Mouse (Mus musculus) gastrocnemius, postnatal 36 days (tissue): ENCODE results near the gene Hoxa5. TPM values are rescaled to one million over a fixed set of nuclear protein-coding genes. Genes with fewer than 3 reads are reported as not detected.

Experiments
- DNase-seq, 2 experiments: peaks; one replicate each; pipeline ENCODE4 v3.0.0; 2022
- intact Hi-C: fragments of 180-260 bp; cut with DNase I; formaldehyde crosslinking; loops from one replicate; pipeline ENCODE4 v1.15.1; 2025
- long read RNA-seq, 2 experiments: library from polyadenylated mRNA; stranded (forward); transcript quantifications; one replicate each; pipeline ENCODE4 v2.0.0; 2021
- total RNA-seq, 2 experiments: library from RNA; stranded (reverse); gene quantifications; 2 replicates each; pipeline ENCODE4 v1.2.3; 2021

The Hoxa5 gene
- total RNA-seq: 1 to 10 TPM; 1.6 to 2.0 TPM
- long read RNA-seq, experiment 1, partial matches to known transcripts: 0 of 1 reads
- long read RNA-seq, experiment 1, other reads (novel, unspliced or antisense): 0 of 1 reads
- long read RNA-seq, experiment 2, partial matches to known transcripts: 0 of 2 reads
- long read RNA-seq, experiment 2, other reads (novel, unspliced or antisense): 2 of 2 reads

- DNase-seq: peak; percentile 65 to 77
- intact Hi-C loops: loop anchor here (5.0 kb wide), 1 partner anchor 202 kb away; no protein-coding TSS in a partner anchor
These were observed at the start of gene Hoxa5 for GRCm38 (mm10) chr6:52204050-52204752. TSS of gene Hoxa5 (minus strand) at chr6:52204587.

- DNase-seq: peak in 1 of 2 experiments; percentile 51
- intact Hi-C loops: no loop called here
These were observed 49.4 kb upstream of the Hoxa5 start for GRCm38 (mm10) chr6:52253511-52254500.

DNA sequence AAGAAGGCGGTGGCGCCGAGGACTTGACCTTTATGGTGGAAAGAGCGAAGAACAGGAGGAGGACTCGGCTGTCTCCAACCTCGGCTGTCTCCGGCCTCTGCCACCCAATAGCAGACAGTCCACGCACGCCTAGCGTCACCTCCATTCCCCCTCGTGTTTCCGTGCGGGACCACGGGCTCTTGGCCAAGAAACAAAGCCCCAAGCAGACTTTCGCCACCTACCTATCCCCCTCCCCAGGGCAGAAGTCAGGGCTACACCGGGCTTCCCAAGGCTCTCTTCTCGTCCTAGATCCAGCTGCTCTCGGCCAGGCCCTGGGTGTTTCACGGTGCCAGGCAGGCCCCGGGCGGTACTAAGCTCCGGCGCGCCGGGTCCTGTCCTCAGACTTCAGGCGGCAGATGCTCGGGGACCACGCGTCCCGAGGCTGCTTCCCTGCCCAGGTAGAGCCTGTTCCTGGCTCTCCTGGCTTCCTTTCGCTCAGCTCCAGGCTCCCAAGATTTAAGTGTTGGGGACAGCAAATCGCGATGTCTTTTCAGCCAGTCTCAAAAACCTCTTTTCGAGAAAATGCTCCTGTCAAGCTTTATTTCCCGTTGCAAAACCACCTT, 48.5 kb upstream of the Hoxa5 start:
- intact Hi-C loops: no loop called here
- no peak for DNase-seq

- no peak for DNase-seq
- intact Hi-C loops: no loop called here
These were observed 47.8 kb upstream of the Hoxa5 start for GRCm38 (mm10) chr6:52252016-52252774.

- intact Hi-C loops: no loop called here
- no peak for DNase-seq
These were observed 46.9 kb upstream of the Hoxa5 start for GRCm38 (mm10) chr6:52251177-52251879.

DNA sequence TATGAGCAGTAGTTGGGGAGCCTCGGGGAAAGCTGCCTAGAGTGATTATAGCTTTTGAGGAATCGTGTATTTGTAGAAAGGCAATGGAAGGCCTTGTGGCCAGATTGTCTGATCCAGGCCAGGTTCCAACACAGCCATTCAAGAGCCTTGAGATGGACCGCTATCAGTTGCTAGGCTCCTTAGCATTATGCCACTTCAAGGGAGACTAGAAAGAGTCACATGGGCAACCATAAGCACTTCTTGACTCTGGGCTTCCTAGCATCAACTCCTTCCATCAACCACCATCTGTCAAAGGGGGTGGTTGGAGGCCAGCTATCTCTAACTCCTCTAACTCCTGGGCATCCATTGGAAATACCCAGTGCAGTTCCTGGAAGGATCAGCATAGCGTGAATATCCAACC, 45.4 kb upstream of the Hoxa5 start:
- intact Hi-C loops: no loop called here

DNA sequence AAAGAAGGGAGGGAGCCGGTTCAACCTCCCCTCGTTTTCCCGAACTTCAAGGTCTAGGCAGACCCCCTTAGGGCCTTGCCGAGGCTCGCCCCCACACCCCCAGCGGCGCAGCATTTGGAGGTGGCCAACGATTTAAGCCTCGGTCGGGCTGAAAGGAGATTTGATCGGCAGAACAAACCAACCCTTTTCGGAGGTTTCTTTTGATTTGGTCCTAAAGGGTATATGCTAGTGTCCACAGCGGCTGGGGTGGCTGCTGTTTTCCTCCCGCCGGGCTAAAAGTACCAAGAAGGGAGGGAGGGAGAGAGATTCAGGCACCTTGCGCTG, 45.0 kb upstream of the Hoxa5 start:
- DNase-seq: no peak
- intact Hi-C loops: no loop called here

More for the DNA sequence above, 45.4 kb upstream of the Hoxa5 start:
- DNase-seq: no peak

GRCm38 (mm10) chr6:52248638-52249414, 44.4 kb upstream of the Hoxa5 start:
- intact Hi-C loops: no loop called here
- no peak for DNase-seq

DNA sequence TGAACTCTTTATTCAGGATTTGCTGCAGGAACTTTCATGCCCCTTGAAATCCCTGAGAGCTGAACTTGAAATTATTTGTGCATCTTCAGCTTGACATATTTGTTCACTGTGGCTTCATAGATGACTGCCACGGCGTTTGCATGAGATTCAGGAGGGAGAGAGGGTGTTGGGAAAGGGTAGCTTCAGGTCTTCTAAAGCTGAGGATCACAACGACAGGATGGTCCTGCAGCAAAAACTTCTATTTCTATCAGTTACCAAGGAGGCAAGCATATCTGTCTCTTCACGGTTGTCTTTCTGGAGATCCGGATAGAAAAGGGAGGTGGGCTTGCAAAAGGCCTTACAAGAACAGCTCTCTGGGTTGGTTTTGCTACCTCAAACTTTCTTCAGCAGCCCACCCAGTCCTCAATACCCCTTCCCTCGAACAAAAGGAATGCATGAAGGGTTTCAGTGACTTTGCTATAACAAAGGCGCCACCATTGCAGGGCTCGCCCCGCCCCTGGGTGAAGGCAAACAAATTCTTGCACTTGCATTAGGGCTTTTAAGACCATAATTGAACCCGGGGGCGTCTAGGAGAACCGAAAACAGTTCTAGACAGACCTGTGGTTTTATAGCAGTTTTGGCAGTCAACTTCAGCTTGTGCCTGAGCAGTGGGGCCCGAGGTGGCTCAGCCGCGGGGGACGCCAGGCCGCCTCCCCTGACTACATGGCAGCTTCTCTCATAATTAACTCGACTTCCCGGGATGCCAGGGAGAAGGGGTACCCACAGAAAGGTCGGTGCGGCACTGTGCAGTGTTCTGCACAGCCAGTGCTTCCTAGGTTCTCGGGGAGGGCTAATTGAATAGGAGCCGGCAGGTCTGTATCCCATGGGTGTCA, 43.6 kb upstream of the Hoxa5 start:
- DNase-seq: no peak
- intact Hi-C loops: no loop called here

- no peak for DNase-seq
- intact Hi-C loops: no loop called here
These were observed 42.5 kb upstream of the Hoxa5 start for GRCm38 (mm10) chr6:52246916-52247315.

GRCm38 (mm10) chr6:52246403-52246803, 42.0 kb upstream of the Hoxa5 start:
- peak in 1 of 2 experiments; percentile 51 for DNase-seq
- intact Hi-C loops: no loop called here

DNA sequence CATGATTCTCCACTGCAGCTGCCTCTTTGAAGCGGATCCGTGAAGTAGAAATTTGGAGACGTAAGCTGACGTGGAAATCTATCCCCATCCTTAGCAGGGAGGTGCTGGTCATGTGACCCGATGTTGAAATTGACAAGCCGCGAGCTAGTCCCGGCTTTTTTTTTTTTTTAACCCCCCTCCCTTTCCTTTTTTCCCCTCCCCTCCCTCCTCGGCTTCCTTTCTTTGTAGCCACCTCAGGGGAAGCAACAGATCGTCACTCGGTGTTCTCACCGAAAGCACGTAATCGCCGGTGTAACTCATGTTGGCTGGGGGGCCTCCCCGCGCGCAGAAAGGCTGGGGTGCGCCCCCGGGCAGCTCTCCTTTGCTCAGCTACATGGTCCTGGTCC, 41.4 kb upstream of the Hoxa5 start, which contains the start of gene Hoxa11:
Gene Hoxa11 (minus strand): TSS at position 54 of the 386 bp plus-strand sequence.
- intact Hi-C loops: no loop called here

GRCm38 (mm10) chr6:52245040-52245756, 40.8 kb upstream of the Hoxa5 start:
- intact Hi-C loops: no loop called here
- peak in 1 of 2 experiments; percentile 57 for DNase-seq

More for the DNA sequence above, 41.4 kb upstream of the Hoxa5 start, which contains the start of gene Hoxa11:
- peak in 1 of 2 experiments; percentile 35 for DNase-seq

- no peak for DNase-seq
- intact Hi-C loops: no loop called here
These were observed 40.2 kb upstream of the Hoxa5 start for GRCm38 (mm10) chr6:52244471-52245039.

DNA sequence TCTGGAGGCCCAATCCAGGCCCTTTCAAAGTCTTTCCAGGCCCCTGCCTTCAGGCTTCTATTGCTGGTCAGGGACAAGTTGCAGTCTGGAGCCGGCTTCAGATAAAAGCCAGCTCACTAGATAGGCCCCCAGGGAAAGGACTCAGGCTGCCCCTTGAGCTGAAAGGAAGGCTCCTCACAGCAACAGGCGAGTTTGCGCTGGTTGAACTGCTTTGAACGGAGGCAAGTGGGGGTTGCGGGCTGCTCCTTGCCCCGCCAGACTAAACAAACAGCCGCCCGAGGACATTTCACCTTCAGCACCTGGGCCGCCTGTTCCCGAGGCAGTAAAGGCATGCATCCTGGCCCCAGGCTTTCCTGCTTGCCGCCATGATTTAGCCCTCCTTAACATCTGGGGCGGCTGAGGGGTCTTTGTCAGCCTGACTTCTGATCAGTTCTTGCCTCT, 39.3 kb upstream of the Hoxa5 start:
- intact Hi-C loops: no loop called here
- DNase-seq: no peak

DNA sequence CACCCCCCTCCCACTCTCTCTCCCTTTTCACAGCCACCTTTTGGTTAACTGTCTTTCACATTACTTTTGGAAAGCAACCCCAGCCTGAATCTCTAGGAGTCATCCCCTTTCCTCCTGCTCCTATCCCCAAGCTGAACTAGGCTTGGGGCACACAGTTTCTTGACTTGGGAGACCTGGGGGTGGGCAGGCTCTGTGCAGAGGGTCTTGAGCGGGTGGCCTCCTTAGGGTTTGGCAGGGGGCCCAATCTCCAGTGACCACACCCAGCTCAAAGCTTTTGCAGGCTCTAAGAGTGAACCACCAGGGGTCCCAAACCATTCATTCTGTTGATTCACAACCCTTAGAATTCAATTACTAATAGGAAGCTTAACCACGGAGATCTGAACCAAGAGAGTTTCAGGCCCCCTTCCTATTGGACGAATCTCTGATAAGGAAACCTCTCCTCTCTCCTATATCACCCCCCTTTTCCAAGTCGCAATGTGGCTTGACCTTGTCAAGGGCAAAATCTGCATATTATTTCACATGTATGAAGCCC, 38.5 kb upstream of the Hoxa5 start:
- intact Hi-C loops: no loop called here
- no peak for DNase-seq
